In genomic region chr12:70907651-70908050, GRCm38 (mm10) we compare ENCODE assay signal across 31 mouse cellular contexts. TPM values are rescaled to one million over a fixed set of nuclear protein-coding genes. Genes with fewer than 3 reads are reported as not detected.
DNase-seq lines count a peak whose midpoint lies in the region; ATAC-seq and TF ChIP-seq lines count a peak whose summit lies in the region.
"Had no signal": no experiment of that assay in that cellular context is flagged by ENCODE, and none has a peak within 500 bp of the region (broad histone marks: within the 10 kb centered on the region; RNA-seq: fewer than 3 reads in every experiment).

No protein-coding gene starts in this region.

- DNase-seq in heart, embryonic 10.5 days (ENCODE audit: low spot score): peak; percentile 73
- DNase-seq in heart, postnatal 4 days: no peak
- DNase-seq in embryonic facial prominence, embryonic 14.5 days (ENCODE audit: low spot score): peak; percentile 50
- no peak for DNase-seq in stomach, postnatal 0 days (ENCODE audit: low spot score)
- no peak for DNase-seq in hindbrain, embryonic 10.5 days (ENCODE audit: low spot score)
- DNase-seq: adrenal gland, adult 8-10 months; B cell, adult 2 months; cerebellum, adult 8-10 months; cerebellum, postnatal 25 days; gastrocnemius, postnatal 36 days; kidney, adult 9 months; kidney, postnatal 10 days; layer of hippocampus, adult 9-11 months; liver, embryonic 13.5 days; lung, adult 18-20 months; right cerebral cortex, postnatal 4 days; thymus, adult 18-20 months; thymus, postnatal 36 days had no signal

- H3K27ac ChIP-seq in heart, embryonic 10.5 days: no peak overlapping the region
- H3K27ac ChIP-seq in heart, embryonic 16.5 days (ENCODE audit: low read length): no peak overlapping the region
- H3K27ac ChIP-seq in heart, embryonic 11.5 days (ENCODE audit: low read depth, low read length): no peak overlapping the region
- H3K27ac ChIP-seq in embryonic facial prominence, embryonic 14.5 days (replicated peaks; ENCODE audit: low read depth, low read length): no peak overlapping the region
- H3K27ac ChIP-seq in stomach, postnatal 0 days (replicated peaks): peak overlapping the region; percentile 88
- H3K27ac ChIP-seq in hindbrain, embryonic 10.5 days: no peak overlapping the region
- H3K27ac ChIP-seq: embryonic facial prominence, embryonic 12.5 days; hindbrain, embryonic 12.5 days; limb, embryonic 10.5 days; liver, embryonic 13.5 days; macrophage; midbrain, embryonic 13.5 days; neural tube, embryonic 13.5 days had no signal

- no peaks in the 10 kb centered on the region; the same call in 1 of the 2 replicates for H3K9me3 ChIP-seq in heart, embryonic 10.5 days
- no peaks in the 10 kb centered on the region; the same call in 1 of the 2 replicates for H3K9me3 ChIP-seq in heart, embryonic 16.5 days (replicated peaks; ENCODE audit: control insufficient read depth, low read length)
- H3K9me3 ChIP-seq in heart, embryonic 11.5 days (replicated peaks; ENCODE audit: control insufficient read depth, low read length): no peaks in the 10 kb centered on the region
- H3K9me3 ChIP-seq in embryonic facial prominence, embryonic 14.5 days (ENCODE audit: control insufficient read depth, low read length): 0 out of 2 replicates have a peak, but pooled peaks cover 9% of the 10 kb centered on the region
- no peaks in the 10 kb centered on the region for H3K9me3 ChIP-seq in stomach, postnatal 0 days (ENCODE audit: control insufficient read depth, low read length)
- peaks cover 5% of the 10 kb centered on the region; the same call in 1 of the 2 replicates for H3K9me3 ChIP-seq in hindbrain, embryonic 10.5 days
- H3K9me3 ChIP-seq: embryonic facial prominence, embryonic 12.5 days; hindbrain, embryonic 12.5 days; limb, embryonic 10.5 days; limb, embryonic 15.5 days; liver, embryonic 13.5 days; midbrain, embryonic 13.5 days; neural tube, embryonic 13.5 days had no signal

- ATAC-seq in heart, embryonic 16.5 days (replicated peaks; ENCODE audit: extremely low read depth, insufficient read depth, low FRiP score): no peak
- no peak for ATAC-seq in heart, embryonic 11.5 days (replicated peaks; ENCODE audit: insufficient number of reproducible peaks, low FRiP score, low TSS enrichment)
- peak; percentile 72; the same call in 1 of the 2 replicates for ATAC-seq in embryonic facial prominence, embryonic 14.5 days (ENCODE audit: low read depth)
- no peak for ATAC-seq in stomach, postnatal 0 days (ENCODE audit: low FRiP score, low TSS enrichment)
- ATAC-seq: forebrain, embryonic 14.5 days; intestine, embryonic 16.5 days; lung, postnatal 0 days; midbrain, embryonic 13.5 days had no signal

- TF ChIP-seq EP300 in stomach, postnatal 0 days (optimal IDR thresholded peaks at IDR 0.05): no peak

- H3K36me3 ChIP-seq in heart, embryonic 10.5 days: peaks cover 12% of the 10 kb centered on the region
- H3K36me3 ChIP-seq in heart, embryonic 16.5 days (ENCODE audit: control insufficient read depth, insufficient read depth): peaks cover 11% of the 10 kb centered on the region; the same call in 1 of the 2 replicates
- H3K36me3 ChIP-seq in heart, embryonic 11.5 days (ENCODE audit: control insufficient read depth, insufficient read depth, low read length): no peaks in the 10 kb centered on the region; the same call in 1 of the 2 replicates
- peaks cover 18% of the 10 kb centered on the region for H3K36me3 ChIP-seq in embryonic facial prominence, embryonic 14.5 days (ENCODE audit: control insufficient read depth, insufficient read depth, low read length)
- H3K36me3 ChIP-seq in stomach, postnatal 0 days (ENCODE audit: control insufficient read depth, insufficient read depth, low read length): no peaks in the 10 kb centered on the region
- H3K36me3 ChIP-seq in hindbrain, embryonic 10.5 days: peaks cover 12% of the 10 kb centered on the region; the same call in 1 of the 2 replicates
- H3K36me3 ChIP-seq: hindbrain, embryonic 12.5 days; liver, embryonic 13.5 days; midbrain, embryonic 13.5 days; neural tube, embryonic 13.5 days had no signal

- WGBS in heart, embryonic 10.5 days: 54% methylated on average over 11 of the region's 11 CpGs
- WGBS in heart, embryonic 16.5 days: 47% methylated on average over 11 of the region's 11 CpGs
- WGBS in heart, embryonic 11.5 days (ENCODE audit: insufficient replicate concordance): 55% methylated on average over 11 of the region's 11 CpGs
- WGBS in embryonic facial prominence, embryonic 14.5 days: 71% methylated on average over 11 of the region's 11 CpGs
- WGBS in stomach, postnatal 0 days: 71% methylated on average over 11 of the region's 11 CpGs
- 83% methylated on average over 11 of the region's 11 CpGs for WGBS in hindbrain, embryonic 10.5 days

- no peaks in the 10 kb centered on the region for H3K27me3 ChIP-seq in heart, embryonic 10.5 days (ENCODE audit: insufficient read depth, poor library complexity, severe bottlenecking)
- no peaks in the 10 kb centered on the region for H3K27me3 ChIP-seq in heart, embryonic 16.5 days (ENCODE audit: control insufficient read depth, insufficient read depth, low read length)
- no peaks in the 10 kb centered on the region for H3K27me3 ChIP-seq in heart, embryonic 11.5 days (ENCODE audit: control insufficient read depth, insufficient read depth, low read length)
- H3K27me3 ChIP-seq in embryonic facial prominence, embryonic 14.5 days (replicated peaks; ENCODE audit: control insufficient read depth, insufficient read depth, low read length): no peaks in the 10 kb centered on the region
- no peaks in the 10 kb centered on the region for H3K27me3 ChIP-seq in stomach, postnatal 0 days (ENCODE audit: control insufficient read depth, insufficient read depth, low read length)
- no peaks in the 10 kb centered on the region for H3K27me3 ChIP-seq in hindbrain, embryonic 10.5 days (ENCODE audit: insufficient read depth, poor library complexity, severe bottlenecking)
- H3K27me3 ChIP-seq: embryonic facial prominence, embryonic 12.5 days; hindbrain, embryonic 12.5 days; limb, embryonic 15.5 days; liver, embryonic 13.5 days; midbrain, embryonic 13.5 days; neural tube, embryonic 13.5 days had no signal

- 0 out of 2 replicates have a peak overlapping the region, but pooled peaks have one; percentile 13 for H3K4me2 ChIP-seq in heart, embryonic 16.5 days (ENCODE audit: low read depth, low read length)
- no peak overlapping the region for H3K4me2 ChIP-seq in heart, embryonic 11.5 days
- H3K4me2 ChIP-seq in embryonic facial prominence, embryonic 14.5 days (ENCODE audit: low read depth, low read length): no peak overlapping the region
- H3K4me2 ChIP-seq in stomach, postnatal 0 days (replicated peaks; ENCODE audit: low read depth): no peak overlapping the region
- H3K4me2 ChIP-seq: embryonic facial prominence, embryonic 12.5 days; hindbrain, embryonic 12.5 days; limb, embryonic 15.5 days; liver, embryonic 13.5 days; midbrain, embryonic 13.5 days; neural tube, embryonic 13.5 days had no signal

- H3K4me3 ChIP-seq in heart, embryonic 10.5 days: no peak overlapping the region
- H3K4me3 ChIP-seq in heart, embryonic 16.5 days (ENCODE audit: low read length): no peak overlapping the region
- H3K4me3 ChIP-seq in heart, embryonic 11.5 days (ENCODE audit: low read depth, low read length): no peak overlapping the region
- H3K4me3 ChIP-seq in embryonic facial prominence, embryonic 14.5 days (ENCODE audit: low read depth, low read length): no peak overlapping the region
- no peak overlapping the region for H3K4me3 ChIP-seq in stomach, postnatal 0 days (ENCODE audit: low read depth, low read length)
- no peak overlapping the region for H3K4me3 ChIP-seq in hindbrain, embryonic 10.5 days
- H3K4me3 ChIP-seq: embryonic facial prominence, embryonic 12.5 days; erythroblast, embryonic 14.5 days; hindbrain, embryonic 12.5 days; limb, embryonic 10.5 days; limb, embryonic 15.5 days; liver, embryonic 13.5 days; midbrain, embryonic 13.5 days; neural tube, embryonic 13.5 days had no signal

- H3K4me1 ChIP-seq in heart, embryonic 10.5 days: peaks cover 24% of the 10 kb centered on the region; the same call in 1 of the 2 replicates
- no peaks in the 10 kb centered on the region; the same call in 1 of the 2 replicates for H3K4me1 ChIP-seq in heart, embryonic 16.5 days (ENCODE audit: control insufficient read depth, insufficient read depth, low read length)
- H3K4me1 ChIP-seq in heart, embryonic 11.5 days (ENCODE audit: control insufficient read depth, insufficient read depth, low read length): peaks cover 4% of the 10 kb centered on the region; the same call in 1 of the 2 replicates
- H3K4me1 ChIP-seq in embryonic facial prominence, embryonic 14.5 days (ENCODE audit: control insufficient read depth, insufficient read depth, low read length): no peaks in the 10 kb centered on the region
- H3K4me1 ChIP-seq in stomach, postnatal 0 days (replicated peaks; ENCODE audit: control insufficient read depth, insufficient read depth): no peaks in the 10 kb centered on the region
- H3K4me1 ChIP-seq in hindbrain, embryonic 10.5 days (replicated peaks): peaks cover 23% of the 10 kb centered on the region
- H3K4me1 ChIP-seq: embryonic facial prominence, embryonic 12.5 days; hindbrain, embryonic 12.5 days had no signal

- H3K9ac ChIP-seq in heart, embryonic 16.5 days (ENCODE audit: low read length): peak overlapping the region; percentile 14; the same call in 1 of the 2 replicates
- no peak overlapping the region for H3K9ac ChIP-seq in heart, embryonic 11.5 days (ENCODE audit: low read depth, low read length)
- H3K9ac ChIP-seq in embryonic facial prominence, embryonic 14.5 days (ENCODE audit: low read depth, low read length): no peak overlapping the region
- H3K9ac ChIP-seq in stomach, postnatal 0 days (ENCODE audit: low read length): no peak overlapping the region
- H3K9ac ChIP-seq: embryonic facial prominence, embryonic 12.5 days; hindbrain, embryonic 12.5 days; limb, embryonic 15.5 days; liver, embryonic 13.5 days; midbrain, embryonic 13.5 days; neural tube, embryonic 13.5 days had no signal

- no peak for TF ChIP-seq CTCF in stomach, postnatal 0 days (IDR thresholded peaks at IDR 0.05; ENCODE audit: low read depth)

RNA-seq across cellular contexts. Expression of gene Actr10, which starts 30.0 kb away (rescaled TPM):
- 194 and 197 TPM in 2 replicates for polyA plus RNA-seq in heart, embryonic 10.5 days (2016; fragmentation: Nextera tagmentation; extraction: Ambion mirVana)
- 100 to 1,000 TPM; 165 to 176 TPM for total RNA-seq in heart, postnatal 4 days (2021)
- polyA plus RNA-seq in heart, embryonic 16.5 days (2015; fragmentation: Nextera tagmentation; extraction: Ambion mirVana): 184 and 186 TPM in 2 replicates
- 201 and 216 TPM in 2 replicates for polyA plus RNA-seq in heart, embryonic 11.5 days (2014; fragmentation: Nextera tagmentation; extraction: Ambion mirVana)
- polyA plus RNA-seq in embryonic facial prominence, embryonic 14.5 days (2014; fragmentation: Nextera tagmentation; extraction: Ambion mirVana): 269 and 276 TPM in 2 replicates
- 193 and 199 TPM in 2 replicates for polyA plus RNA-seq in stomach, postnatal 0 days (2015; fragmentation: Nextera tagmentation; extraction: Ambion mirVana)
- polyA plus RNA-seq in hindbrain, embryonic 10.5 days (2016; fragmentation: Nextera tagmentation; extraction: Ambion mirVana): 210 and 229 TPM in 2 replicates

Comparison
In these comparisons a context has a peak if more than half of its experiments do, and no peak if none do; other contexts are left out.
1. DNase-seq: peak in heart, embryonic 10.5 days (single experiment) and embryonic facial prominence, embryonic 14.5 days (single experiment); none in heart, postnatal 4 days (single experiment), stomach, postnatal 0 days (single experiment) and hindbrain, embryonic 10.5 days (single experiment).